Mouse (Mus musculus) embryo, embryonic 11.5 days (tissue): Measurements from ENCODE around the gene Fasl.

ENCODE experiments used
- DNase-seq: peaks from one replicate; pipeline ENCODE4 v3.0.0-alpha.2; 2012; ENCODE audit warnings: low read depth, low spot score

Gene Fasl

DNA sequence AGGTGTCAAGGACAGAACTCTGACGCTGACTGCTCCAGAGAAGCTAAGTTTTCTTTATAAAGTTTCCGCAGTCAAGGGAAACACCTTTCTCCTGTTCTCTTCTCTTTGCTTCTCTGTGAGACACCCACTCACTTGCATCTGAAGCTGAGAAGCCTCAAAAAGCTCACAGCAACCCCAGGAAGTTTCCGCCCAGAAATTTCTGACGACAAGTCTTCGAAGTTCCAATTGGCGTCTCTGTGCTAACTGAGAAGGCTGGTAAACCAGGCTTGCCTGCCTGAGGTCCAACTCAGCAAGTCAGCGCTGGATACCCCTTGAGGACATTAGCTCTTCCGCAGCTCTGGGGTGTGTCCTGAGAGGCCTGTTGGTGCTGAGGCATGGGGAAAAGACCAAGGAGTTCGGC lies at the start of gene Fasl:
Gene Fasl (minus strand): TSS at position 157 of the 400 bp plus-strand sequence.
- DNase-seq, result no peak

DNA sequence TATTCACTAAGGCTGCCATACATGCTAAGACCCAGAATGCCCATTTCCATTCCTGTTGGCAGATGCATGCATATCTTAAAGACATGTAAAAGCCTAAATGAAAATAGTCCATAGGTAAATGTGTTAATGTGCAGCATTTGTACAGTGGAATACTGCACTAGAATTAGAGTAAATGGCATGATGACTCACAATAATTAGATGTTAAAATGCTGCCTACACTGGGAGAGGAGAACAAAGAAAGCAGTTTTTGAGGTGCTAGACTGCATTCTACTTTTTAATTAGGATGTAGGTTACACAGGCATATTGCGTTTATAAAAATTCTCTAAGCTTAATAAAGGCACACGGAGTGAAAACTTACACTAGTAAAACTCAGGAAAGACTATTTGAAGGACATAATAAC lies 38.4 kb upstream of the Fasl start:
- no peak for DNase-seq

DNA sequence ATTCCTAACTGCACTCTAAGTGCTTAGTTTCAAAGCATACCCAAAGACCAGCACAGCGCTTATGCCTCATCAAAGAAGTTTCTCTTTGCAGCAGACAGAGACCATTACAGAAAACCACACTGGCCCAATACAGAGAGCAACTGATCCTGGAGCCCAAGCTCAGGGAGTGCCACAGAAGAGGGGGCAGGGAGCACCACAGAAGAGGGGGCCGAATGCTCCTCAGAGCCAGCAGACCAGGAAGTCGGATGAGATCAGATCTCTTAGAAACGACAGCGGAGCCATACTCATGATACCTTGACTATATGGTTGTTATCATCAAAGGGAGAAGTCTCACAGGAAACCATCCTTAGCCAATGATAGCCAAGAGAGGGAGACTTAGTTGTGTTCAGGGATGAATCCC lies 21.1 kb upstream of the Fasl start:
- DNase-seq, result no peak

DNA sequence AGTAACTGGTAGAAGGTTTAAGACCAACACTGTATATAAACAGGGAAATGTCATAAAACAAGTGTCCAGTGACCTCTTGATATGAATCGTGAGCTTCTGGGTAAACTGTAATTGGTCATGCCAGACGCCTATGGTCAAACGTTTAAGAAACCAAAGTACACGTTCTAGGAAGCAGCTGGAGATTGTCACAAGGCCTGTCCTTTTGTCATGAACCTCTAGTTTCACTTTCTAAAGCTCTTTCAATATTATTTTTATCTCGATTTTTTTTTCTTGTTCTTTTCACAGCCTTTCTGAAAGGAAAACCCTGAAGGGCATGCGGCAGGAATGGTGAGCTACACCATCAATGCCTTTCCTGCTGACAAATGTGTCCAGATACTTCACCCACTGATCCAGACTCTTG lies 20.7 kb upstream of the Fasl start:
- DNase-seq, result no peak

DNA sequence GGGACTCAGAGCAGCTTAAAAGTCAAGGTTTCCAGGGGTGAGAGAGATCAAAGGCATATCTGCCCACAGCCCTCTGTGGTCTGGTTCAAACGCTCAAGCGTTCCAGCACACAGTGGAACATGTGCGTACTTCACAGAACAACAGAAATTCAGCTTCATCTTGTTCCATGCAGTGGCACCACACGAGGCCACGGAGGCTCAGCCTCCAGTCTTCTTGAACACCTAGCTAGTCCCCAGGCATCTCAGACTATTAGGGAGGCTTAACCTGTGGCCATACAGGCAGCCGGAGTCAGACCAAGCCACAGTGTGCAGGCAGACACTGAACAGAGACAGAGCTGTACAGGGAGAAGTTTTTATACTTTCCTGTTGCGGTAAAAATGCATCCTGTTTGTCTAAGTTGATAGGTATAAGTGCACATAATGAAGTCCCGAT lies 16.3 kb upstream of the Fasl start:
- no peak for DNase-seq

DNA sequence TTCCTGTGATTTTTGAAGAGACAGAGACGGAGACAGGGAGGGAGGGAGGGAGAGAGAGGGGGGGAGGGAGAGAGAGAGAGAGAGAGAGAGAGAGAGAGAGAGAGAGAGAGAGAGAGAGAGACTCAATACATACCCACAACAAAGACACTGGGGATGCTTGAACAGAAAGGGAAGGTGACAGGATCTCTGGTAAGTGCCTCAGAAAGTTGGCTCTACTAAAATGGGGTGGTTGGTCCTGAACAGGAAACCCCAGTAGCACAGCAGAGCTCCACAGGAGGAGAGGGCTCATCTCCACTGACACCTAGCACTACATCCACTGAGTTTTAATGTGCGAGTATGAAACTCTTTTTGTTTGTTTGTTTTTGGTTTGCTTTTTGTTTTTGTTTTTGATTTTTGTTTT lies 13.0 kb upstream of the Fasl start:
- no peak for DNase-seq

DNA sequence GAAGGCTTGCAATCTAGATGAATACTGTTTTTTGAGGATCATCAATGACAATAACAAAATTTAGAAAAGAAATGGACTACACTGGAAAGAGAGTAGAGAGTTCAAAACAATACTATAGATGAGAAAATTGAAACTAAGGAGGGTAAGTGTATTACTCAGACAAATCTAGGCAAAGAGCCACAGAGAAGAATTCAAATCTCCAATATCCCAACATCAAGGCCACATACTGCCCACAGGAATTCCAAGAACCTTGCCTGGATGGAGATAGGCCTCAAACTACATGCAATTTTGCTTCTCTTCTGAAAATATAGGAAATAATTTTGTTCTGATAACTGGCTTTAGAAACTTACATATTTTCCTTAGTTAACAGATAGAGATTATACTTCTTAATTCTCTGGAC lies 12.0 kb upstream of the Fasl start:
- DNase-seq, result no peak

DNA sequence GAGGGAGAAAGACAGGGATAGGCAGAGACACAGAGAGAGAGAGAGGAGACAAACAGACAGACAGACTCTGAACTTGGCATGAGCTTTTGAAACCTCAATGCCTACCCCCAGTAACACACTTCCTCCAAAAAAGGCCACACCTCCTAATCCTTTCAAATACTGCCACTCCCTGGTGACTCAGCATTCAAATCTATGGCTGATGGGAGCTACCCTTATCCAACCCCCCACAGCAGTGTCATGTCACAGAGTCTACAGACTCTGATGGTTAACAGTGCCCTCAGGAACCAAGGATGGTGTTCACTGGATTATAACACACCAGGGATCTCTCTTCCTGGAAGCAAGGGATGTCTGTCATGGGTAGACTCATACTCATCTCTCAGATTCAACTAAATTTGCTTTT lies 11.5 kb upstream of the Fasl start:
- DNase-seq, result no peak

DNA sequence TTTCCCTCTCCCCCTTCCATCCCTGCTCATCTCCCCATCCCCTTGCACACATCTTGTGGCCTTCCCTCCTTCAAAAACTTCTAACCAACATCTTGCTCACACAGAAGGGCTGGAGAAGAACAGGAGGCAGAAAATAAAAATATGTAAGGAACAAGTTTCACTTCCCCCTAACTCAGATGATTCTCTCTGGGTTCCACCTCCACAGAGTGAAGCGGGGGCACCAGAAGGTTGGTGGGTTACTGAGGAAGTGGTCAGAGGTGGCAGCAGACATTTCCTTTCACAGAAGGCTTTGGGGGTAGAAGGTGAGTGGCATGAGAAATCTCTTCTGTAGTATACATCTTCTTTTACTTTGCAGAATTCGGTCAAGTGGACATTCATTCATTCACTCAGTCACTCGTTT lies 10.6 kb upstream of the Fasl start:
- DNase-seq, result no peak

DNA sequence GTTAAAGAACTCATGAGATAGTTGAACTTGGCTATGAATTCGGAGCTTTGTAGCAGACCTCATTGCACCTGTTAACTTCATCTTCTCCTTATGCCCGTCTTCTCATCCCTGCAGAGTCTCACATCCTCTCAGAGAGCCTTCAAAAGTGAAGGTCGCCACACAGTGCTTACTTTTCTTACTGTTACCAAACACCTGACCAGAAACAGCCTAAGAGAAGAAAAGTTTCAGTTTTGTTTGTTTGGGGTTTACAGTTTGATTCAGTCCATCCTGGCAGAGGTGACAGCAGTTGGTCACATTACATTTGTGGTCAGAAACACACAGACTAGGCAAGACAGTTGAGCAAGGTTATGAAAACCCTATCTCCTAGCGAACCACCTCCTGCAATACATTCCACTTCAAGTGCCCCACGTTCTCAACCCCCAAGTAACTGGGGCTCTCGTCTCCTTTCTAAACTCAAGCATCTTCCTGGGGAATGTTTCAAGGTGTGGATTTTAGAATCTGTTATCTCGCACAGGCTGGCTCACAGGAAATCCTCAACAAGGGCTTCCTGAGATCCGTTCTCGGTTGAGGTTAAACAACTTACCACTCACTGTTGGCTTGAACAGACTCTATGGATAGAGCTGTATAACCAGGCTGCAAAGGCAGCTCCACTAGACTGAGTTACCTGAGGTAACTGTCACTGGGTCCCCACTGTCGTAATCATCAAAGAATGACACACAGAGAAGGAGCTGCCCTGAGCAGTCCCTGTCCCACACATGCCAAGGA lies 6.3 kb upstream of the Fasl start:
- DNase-seq, result no peak

DNA sequence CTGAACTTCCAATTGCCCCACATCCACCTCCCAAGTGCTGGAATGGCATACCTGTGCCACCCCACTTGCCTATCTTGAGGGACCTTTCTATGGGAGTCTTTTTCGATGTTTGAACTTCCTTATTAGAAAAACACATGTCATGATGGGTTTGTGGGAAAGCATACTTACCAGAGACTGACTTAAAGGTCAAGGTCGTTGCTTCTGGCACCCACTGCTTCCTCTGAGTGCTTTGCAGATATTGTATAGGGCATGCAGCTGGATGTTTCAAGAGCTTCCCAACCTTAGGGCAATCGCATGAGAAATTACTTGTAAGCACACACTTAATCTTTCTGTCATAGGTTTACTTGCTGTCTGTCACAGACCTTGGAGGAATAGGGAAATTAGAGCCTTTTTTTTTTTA lies 5.0 kb upstream of the Fasl start:
- DNase-seq, result no peak

DNA sequence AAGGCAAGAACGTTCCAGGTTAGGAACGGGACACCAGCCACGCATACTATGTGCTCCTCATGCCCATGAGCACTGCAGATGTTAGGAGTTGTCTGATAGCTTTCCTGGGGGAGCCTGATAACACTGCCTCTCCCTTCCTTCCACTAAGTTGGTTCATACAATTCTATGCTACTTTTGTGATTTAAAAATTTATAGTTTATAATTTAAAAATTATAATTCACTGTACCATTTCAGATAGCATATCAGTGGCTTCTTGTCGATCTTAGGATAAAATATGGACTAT lies 4.3 kb upstream of the Fasl start:
- DNase-seq, result no peak

DNA sequence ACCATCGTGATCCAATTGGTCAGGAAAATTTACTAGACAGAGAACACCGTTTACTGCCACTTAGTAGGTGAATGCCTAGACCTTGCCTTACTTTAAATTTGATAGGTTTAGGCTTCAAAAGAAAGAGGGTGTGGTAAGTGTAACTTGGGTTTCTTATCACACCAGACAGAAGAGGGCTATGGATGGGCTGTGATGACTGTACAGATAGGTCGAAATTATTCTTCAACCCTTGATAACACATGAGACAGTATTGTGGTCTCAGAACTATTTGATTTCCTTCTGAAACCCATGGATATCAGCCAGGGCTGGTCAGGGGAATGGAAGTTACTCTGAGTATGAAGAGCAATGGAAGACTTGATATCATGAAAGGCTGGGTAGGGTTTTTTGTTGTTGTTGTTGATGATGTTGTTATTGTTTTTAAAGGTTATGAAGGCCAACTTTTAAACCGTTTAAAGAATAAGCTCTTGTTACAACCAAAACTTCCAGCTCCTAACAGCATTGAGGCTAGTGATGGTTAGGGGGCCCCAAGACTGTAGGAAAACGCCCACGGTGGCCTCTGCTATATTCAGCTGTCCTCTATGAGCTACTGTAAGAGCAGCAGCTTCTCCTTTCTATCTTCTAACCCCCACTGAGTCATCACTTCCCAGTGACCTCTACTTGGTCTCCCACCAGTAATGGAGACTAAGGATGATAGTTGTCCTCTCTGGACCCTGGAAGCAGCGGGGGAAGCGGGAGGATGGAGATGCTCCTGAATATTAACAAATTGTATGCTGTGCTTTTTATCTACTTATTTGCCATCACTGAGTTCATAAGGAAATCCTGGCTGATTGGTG lies 3.8 kb upstream of the Fasl start:
- DNase-seq, result no peak

DNA sequence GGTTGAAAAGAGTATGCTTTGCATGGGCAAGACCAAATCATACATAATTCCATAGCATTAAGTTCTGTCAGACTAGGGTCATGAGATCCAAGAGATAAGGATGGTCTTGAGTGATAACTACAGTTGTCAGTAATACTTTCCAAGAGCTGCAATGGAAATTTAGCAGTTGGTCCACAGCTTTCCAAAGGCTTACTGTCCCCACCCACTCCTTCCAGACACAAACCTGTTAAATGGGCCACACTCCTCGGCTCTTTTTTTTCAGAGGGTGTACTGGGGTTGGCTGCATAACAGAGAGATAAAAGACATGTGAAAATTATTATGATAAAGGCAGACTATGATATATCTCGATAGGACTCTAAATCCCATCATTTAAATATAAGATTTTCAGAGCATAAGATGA lies 5.6 kb downstream of the Fasl start:
- DNase-seq, result no peak

DNA sequence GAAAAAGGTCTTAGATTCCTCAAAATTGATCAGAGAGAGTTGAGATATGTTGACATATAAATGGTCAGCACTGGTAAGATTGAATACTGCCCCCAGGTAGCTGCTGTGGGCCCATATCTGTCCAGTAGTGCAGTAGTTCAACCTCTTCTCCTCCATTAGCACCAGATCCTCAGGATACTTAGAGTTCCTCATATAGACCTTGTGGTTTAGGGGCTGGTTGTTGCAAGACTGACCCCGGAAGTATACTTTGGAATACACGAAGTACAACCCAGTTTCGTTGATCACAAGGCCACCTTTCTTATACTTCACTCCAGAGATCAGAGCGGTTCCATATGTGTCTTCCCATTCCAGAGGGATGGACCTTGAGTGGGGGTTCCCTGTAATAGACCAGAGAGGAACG lies 6.7 kb downstream of the Fasl start:
- DNase-seq, result no peak

DNA sequence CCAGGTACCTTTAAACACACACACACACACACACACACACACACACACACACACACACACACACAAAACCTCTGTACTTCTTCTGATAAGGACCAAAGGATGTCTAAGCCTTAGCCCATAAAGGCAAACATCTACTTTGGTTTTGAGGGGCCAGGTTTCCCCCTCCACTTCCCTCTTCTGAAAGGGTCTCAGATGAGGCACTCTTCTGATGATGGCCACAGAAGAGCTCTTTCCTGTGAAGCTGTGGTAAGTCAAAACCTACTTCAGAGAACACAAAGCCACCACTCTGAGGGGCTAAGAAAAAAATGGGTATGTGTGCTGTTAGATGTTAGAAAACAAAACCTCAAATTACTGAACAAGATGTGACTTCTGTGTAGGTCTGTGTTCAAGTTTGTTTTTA lies 9.2 kb downstream of the Fasl start:
- no peak for DNase-seq

DNA sequence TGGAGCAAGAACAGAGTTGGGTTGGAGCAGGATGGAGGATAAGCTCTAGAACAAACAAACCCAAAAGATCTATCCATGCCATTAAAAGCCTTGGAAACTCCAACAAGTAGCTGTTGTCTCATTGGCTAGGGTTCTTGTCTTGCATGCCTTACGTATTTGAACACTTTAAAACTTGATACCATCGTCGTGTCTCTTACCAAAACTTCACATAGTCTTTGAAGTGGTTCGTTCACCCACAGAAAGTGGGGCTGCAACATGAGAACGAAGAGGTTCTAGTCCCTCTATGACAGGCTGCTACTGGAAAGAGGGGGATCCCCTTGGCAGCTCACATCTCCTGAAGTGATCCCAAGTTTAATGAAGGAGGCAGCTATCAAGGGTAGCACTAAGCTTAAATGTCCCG lies 13.1 kb downstream of the Fasl start:
- DNase-seq, result no peak

DNA sequence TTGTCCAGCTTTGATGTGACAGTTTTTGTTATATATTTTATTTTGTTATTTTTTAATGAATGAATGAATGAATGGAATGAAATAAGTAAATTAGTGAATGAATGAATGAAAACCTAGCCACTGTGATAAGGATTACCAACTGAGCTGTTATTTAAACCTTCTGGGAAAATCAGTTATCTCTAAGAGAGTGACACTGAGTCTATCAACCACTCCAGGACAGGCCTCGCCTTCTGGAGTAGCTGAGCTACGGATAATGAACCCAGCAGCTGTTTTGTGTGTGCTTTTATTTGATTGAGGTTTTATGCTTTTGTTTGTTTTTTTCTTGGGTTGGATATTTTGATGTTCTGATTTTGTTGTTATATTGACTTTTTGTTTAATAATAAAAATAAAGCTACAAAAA lies 17.0 kb downstream of the Fasl start:
- no peak for DNase-seq

DNA sequence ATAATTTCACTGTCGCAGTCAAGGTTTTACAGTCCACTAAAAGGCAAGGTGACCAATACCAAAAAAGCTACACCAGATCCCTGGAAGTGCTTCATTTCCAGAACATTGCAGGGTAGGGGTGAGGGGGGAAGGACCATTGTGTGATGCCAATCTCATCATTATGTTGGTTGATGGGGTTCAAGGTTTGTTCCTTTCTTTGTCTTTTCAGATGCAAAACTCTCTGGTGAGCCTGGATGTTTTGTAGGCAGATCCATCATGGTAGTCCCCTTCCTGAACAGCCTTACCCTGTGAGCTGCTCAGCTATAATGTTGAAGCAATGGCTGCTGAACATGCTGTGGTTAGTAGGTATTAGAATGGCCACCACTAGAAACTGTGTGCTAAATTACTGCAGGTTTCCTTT lies 19.0 kb downstream of the Fasl start:
- no peak for DNase-seq

DNA sequence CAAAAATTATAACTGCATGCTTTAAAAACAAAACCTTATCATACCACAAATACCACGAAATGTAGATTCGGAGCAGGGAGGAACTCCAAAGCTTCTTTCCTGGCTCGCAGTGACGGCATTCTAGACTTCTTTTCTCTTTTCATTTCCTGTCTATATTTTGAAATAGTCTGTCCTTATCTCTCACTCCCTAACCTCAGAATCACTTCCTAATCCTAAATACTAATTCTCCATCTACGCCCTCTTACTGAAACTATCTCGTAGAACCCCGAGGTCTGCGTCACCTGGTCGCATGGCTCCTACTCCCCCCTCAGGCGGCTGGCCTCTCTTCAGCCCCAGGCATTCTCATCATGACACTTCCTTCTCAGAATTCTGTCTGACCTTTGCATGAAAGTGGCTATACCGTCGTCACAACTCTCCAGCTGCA lies 21.2 kb downstream of the Fasl start:
- DNase-seq, result no peak

DNA sequence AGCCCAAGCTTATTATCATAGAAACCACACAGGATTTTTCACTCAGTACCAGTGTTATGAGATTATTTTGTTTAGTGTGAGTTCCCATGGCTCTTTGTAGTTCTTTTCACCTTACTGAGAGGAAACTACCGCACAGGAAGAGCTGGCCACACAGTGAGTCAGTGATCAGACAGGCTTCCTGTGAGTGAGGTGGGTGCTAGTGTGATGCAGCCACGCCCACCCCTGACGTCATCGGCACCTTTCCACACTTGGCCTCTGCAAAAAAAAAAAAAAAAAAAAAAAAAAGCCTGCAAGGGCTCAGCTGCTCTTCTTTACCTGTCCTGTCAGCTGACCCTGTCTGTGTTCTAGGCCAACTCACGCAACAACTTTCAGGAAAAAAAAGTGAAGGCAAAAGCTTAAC lies 21.6 kb downstream of the Fasl start:
- DNase-seq, result no peak

DNA sequence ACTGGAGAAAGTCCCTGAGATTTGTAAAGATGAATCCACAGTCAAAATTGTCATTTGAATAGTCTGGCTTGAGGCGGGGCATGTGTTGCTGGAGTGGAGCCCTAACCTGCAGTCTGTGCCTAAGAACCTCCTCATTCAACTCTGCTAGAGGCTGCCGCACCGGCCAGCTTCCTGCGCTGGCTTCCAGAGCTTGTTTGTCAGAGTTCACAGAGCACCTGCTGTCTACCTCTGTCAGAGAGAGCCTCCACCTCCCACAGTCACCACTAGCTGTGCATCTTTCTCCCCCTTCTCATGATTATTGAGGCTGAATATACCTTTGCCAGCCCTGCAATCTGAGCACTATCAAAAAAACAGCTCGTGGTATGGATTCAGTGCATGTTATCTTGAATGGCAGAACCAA lies 22.4 kb downstream of the Fasl start:
- no peak for DNase-seq

DNA sequence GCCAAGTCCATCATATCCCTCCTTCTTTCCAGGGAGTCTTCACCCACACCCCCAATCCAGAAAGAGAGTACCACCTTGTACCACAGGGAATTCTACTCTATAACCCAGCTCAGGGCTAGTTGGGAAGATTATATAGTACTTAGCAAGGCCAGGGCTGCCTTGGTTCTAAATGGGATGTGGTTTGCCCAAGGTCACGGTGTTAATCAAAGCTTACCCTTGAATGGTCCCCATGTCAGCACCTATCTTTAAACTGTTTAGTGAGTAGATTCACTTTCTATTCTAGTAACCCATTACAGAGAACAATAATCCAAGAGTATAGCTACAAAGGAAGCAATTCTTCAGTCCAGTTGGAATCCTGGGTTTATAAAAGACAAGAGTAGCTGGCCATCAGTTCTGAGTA lies 23.3 kb downstream of the Fasl start:
- no peak for DNase-seq

DNA sequence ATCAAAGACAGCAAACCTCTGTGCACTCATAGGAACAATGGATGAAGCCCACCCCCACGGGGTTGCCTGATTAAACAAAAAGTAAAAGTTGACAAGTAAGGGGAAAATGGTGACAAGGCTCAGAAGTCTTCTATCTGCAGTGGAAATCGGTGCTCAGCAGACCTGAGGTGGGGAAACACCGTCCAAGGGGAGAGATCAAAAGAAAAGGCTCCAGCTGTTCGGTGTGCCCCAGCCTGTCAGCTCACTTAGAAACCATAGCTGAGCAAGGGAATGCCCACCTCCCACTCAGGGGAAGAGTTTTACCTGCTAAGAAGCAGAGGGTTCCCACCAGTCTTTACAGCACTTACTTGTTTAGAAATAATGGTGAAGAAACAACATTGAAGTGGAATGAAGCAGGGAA lies 26.7 kb downstream of the Fasl start:
- no peak for DNase-seq
